In genomic region chr8:117702701-117703100, GRCm38 (mm10) we compare ENCODE assay signal across 15 mouse cellular contexts. TPM values are rescaled to one million over a fixed set of nuclear protein-coding genes. Genes with fewer than 3 reads are reported as not detected.
DNase-seq lines count a peak whose midpoint lies in the region; ATAC-seq and TF ChIP-seq lines count a peak whose summit lies in the region.
"Had no signal": no experiment of that assay in that cellular context is flagged by ENCODE, and none has a peak within 500 bp of the region (broad histone marks: within the 10 kb centered on the region; RNA-seq: fewer than 3 reads in every experiment).

No protein-coding gene starts in this region.

- 0 out of 2 replicates have a peak, but pooled peaks cover 4% of the 10 kb centered on the region for H3K4me1 ChIP-seq in kidney, embryonic 16.5 days (ENCODE audit: insufficient read depth, low read length)
- peaks cover 16% of the 10 kb centered on the region for H3K4me1 ChIP-seq in embryonic facial prominence, embryonic 15.5 days
- H3K4me1 ChIP-seq in liver, embryonic 14.5 days (replicated peaks; ENCODE audit: control insufficient read depth in 2 of 2, insufficient read depth in 2 of 2, low read length in 1 of 2), result no peaks in the 10 kb centered on the region

- no peak for TF ChIP-seq EP300 in liver, embryonic 14.5 days (IDR thresholded peaks at IDR 0.05; ENCODE audit: low read depth)

- WGBS in kidney, embryonic 16.5 days, result 34% methylated on average over 10 of the region's 10 CpGs
- 49% methylated on average over 10 of the region's 10 CpGs for WGBS in embryonic facial prominence, embryonic 15.5 days
- WGBS in liver, embryonic 14.5 days (ENCODE audit: insufficient replicate concordance), result 57% methylated on average over 10 of the region's 10 CpGs

- H3K4me2 ChIP-seq in kidney, embryonic 16.5 days (replicated peaks; ENCODE audit: low read depth, low read length), result no peak overlapping the region
- H3K4me2 ChIP-seq in embryonic facial prominence, embryonic 15.5 days (replicated peaks), result no peak overlapping the region
- H3K4me2 ChIP-seq in liver, embryonic 14.5 days (ENCODE audit: low read depth), result peak overlapping the region; percentile 31

- no peaks in the 10 kb centered on the region for H3K36me3 ChIP-seq in kidney, embryonic 16.5 days (ENCODE audit: insufficient read depth, low read length)
- no peaks in the 10 kb centered on the region for H3K36me3 ChIP-seq in embryonic facial prominence, embryonic 15.5 days
- H3K36me3 ChIP-seq in liver, embryonic 14.5 days (replicated peaks; ENCODE audit: control insufficient read depth, insufficient read depth, low read depth), result no peaks in the 10 kb centered on the region

- no peaks in the 10 kb centered on the region for H3K27me3 ChIP-seq in kidney, embryonic 16.5 days (ENCODE audit: insufficient read depth, low read length)
- H3K27me3 ChIP-seq in embryonic facial prominence, embryonic 15.5 days, result no peaks in the 10 kb centered on the region
- H3K27me3 ChIP-seq in liver, embryonic 14.5 days (ENCODE audit: control insufficient read depth, insufficient read depth, low read length), result no peaks in the 10 kb centered on the region

- H3K4me3 ChIP-seq in kidney, embryonic 16.5 days (ENCODE audit: low read length), result no peak overlapping the region
- H3K4me3 ChIP-seq in embryonic facial prominence, embryonic 15.5 days (replicated peaks), result no peak overlapping the region
- peak overlapping the region; percentile 41 to 43 for H3K4me3 ChIP-seq in liver, embryonic 14.5 days (ENCODE audit: insufficient read depth in 1 of 2, low read depth in 2 of 2, low read length in 2 of 2)
- H3K4me3 ChIP-seq: heart, adult 2 months had no signal

- no peak for DNase-seq in kidney, postnatal 36 days
- DNase-seq in Muller cell, postnatal 12 days (ENCODE audit: inconsistent ontology term), result peak; percentile 41
- DNase-seq in liver, embryonic 14.5 days (ENCODE audit: low read depth in 3 of 3, low spot score in 3 of 3), result no peak
- no peak for DNase-seq in adipocyte (ENCODE audit: low spot score)
- no peak for DNase-seq in spleen, adult 12 weeks (ENCODE audit: low spot score)
- no peak for DNase-seq in heart, postnatal 4 days
- DNase-seq: cerebellum, adult 9-11 months; heart, adult 2 months; thymus, postnatal 4 days had no signal

- H3K9me3 ChIP-seq in kidney, embryonic 16.5 days (ENCODE audit: low read length), result no peaks in the 10 kb centered on the region
- no peaks in the 10 kb centered on the region for H3K9me3 ChIP-seq in embryonic facial prominence, embryonic 15.5 days (replicated peaks)
- no peaks in the 10 kb centered on the region for H3K9me3 ChIP-seq in liver, embryonic 14.5 days (ENCODE audit: control insufficient read depth, low read length)

- H3K27ac ChIP-seq in kidney, embryonic 16.5 days (ENCODE audit: low read length), result peak overlapping the region; percentile 24; the same call in 1 of the 2 replicates
- peak overlapping the region; percentile 48; the same call in 1 of the 2 replicates for H3K27ac ChIP-seq in embryonic facial prominence, embryonic 15.5 days (replicated peaks)
- H3K27ac ChIP-seq in liver, embryonic 14.5 days, result no peak overlapping the region
- H3K27ac ChIP-seq: heart, adult 2 months had no signal

- ATAC-seq in kidney, embryonic 16.5 days (ENCODE audit: low FRiP score, low TSS enrichment), result no peak
- no peak for ATAC-seq in embryonic facial prominence, embryonic 15.5 days (ENCODE audit: insufficient number of reproducible peaks, low FRiP score, low TSS enrichment, low read depth)
- no peak for ATAC-seq in liver, embryonic 14.5 days (ENCODE audit: insufficient read depth)
- ATAC-seq: CD4-positive, CD25-positive, alpha-beta regulatory T cell, adult 4 months had no signal

- H3K9ac ChIP-seq in kidney, embryonic 16.5 days (replicated peaks; ENCODE audit: low read length), result no peak overlapping the region
- H3K9ac ChIP-seq in embryonic facial prominence, embryonic 15.5 days, result no peak overlapping the region
- no peak overlapping the region for H3K9ac ChIP-seq in liver, embryonic 14.5 days (replicated peaks)

- TF ChIP-seq CTCF in liver, embryonic 14.5 days (IDR thresholded peaks at IDR 0.05; ENCODE audit: low read depth), result no peak

RNA-seq across cellular contexts. Expression of gene Hsd17b2, which starts 1.0 kb away (rescaled TPM):
- polyA plus RNA-seq in kidney, embryonic 16.5 days (2015; fragmentation: Nextera tagmentation; extraction: Ambion mirVana), result 4.4 and 5.0 TPM in 2 replicates
- polyA plus RNA-seq in embryonic facial prominence, embryonic 15.5 days (2015; fragmentation: Nextera tagmentation; extraction: Ambion mirVana), result 5.2 and 6.6 TPM in 2 replicates
- 27.9 and 32.7 TPM in 2 replicates for polyA plus RNA-seq in liver, embryonic 14.5 days (2012; rRNA removed)
- polyA plus RNA-seq in liver, embryonic 14.5 days (2014; fragmentation: Nextera tagmentation; extraction: Ambion mirVana), result 58.0 and 65.1 TPM in 2 replicates
- not detected for total RNA-seq in heart, postnatal 4 days (2021)
- total RNA-seq: gastrocnemius, adult 18-20 months; heart, adult 2 months; heart, postnatal 25 days; layer of hippocampus, adult 8-10 months had no signal
- polyA plus RNA-seq: heart, adult 2 months had no signal

RNA-seq across cellular contexts. Expression of gene Sdr42e1, which starts 29.2 kb away (rescaled TPM):
- 3.2 TPM in 2 replicates for polyA plus RNA-seq in kidney, embryonic 16.5 days (2015; fragmentation: Nextera tagmentation; extraction: Ambion mirVana)
- 11.5 and 13.1 TPM in 2 replicates for polyA plus RNA-seq in embryonic facial prominence, embryonic 15.5 days (2015; fragmentation: Nextera tagmentation; extraction: Ambion mirVana)
- polyA plus RNA-seq in liver, embryonic 14.5 days (2012; rRNA removed), result 1.7 TPM in 2 replicates
- polyA plus RNA-seq in liver, embryonic 14.5 days (2014; fragmentation: Nextera tagmentation; extraction: Ambion mirVana), result 0.99 and 1.7 TPM in 2 replicates
- total RNA-seq in heart, postnatal 4 days (2021), result 1 to 10 TPM in 1 of 2 experiments, under 1 TPM in 1; 0.67 to 1.0 TPM

Comparison
In these comparisons a context has a peak if more than half of its experiments do, and no peak if none do; other contexts are left out.
1. H3K4me3 ChIP-seq: peak in liver, embryonic 14.5 days (2 of 2); none in kidney, embryonic 16.5 days (single experiment) and embryonic facial prominence, embryonic 15.5 days (single experiment).